Mouse (Mus musculus) CD8-positive naive resting alpha-beta T cell, adult 2 months (primary cell): ENCODE measurements around the gene Nova2.
A peak's percentile ranks its signal among the peaks of the same experiment; 100 is the strongest.

Experiments
- DNase-seq, 2 experiments: peaks; one replicate each; pipeline ENCODE4 v3.0.0; 2022; ENCODE audit warnings: low read depth in 2 of 2, low spot score in 2 of 2

The Nova2 gene

GRCm38 (mm10) chr7:18925162-18925938 lies at the start of gene Nova2:
Gene Nova2 (plus strand): TSS chr7:18925888.
- peak; percentile 6 to 43 for DNase-seq

GRCm38 (mm10) chr7:18878691-18879090 lies 47.0 kb upstream of the Nova2 start:
- no peak for DNase-seq

DNA sequence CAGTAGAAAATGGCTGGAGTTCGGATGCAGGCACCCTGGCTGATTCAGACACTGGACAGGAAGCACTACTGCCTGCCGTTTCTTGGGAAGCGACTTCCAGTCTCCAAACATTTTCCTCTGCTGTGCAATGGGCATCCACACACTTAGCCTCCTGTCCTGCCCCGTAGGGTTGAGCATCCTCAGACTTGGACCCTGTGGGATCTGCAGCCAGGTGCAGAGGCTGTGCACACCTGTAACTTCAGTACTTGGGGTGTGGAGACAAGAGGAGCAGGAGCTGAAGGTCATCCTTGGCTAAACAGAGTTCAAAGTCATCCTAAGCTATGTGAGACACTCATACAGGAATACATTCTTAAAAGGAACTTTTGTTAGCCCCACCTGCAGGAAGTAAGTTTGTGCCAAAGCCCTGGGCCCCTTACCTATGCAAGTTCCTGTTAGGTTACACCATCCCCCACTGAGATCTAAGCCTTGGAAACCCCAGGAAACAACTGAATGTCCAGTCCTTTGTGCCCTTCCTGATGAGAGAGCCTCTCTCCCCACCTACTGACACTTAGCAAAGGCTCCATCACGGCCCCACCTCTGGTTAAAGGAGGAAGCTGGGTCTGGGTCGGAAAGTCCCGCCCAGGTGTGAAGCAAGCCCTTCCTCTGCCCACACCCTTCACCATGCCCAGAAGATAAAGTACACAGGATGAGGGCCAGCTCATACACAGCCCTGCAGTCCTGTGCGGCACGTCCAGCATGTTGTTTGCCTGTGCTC lies 41.5 kb upstream of the Nova2 start:
- DNase-seq, result no peak

DNA sequence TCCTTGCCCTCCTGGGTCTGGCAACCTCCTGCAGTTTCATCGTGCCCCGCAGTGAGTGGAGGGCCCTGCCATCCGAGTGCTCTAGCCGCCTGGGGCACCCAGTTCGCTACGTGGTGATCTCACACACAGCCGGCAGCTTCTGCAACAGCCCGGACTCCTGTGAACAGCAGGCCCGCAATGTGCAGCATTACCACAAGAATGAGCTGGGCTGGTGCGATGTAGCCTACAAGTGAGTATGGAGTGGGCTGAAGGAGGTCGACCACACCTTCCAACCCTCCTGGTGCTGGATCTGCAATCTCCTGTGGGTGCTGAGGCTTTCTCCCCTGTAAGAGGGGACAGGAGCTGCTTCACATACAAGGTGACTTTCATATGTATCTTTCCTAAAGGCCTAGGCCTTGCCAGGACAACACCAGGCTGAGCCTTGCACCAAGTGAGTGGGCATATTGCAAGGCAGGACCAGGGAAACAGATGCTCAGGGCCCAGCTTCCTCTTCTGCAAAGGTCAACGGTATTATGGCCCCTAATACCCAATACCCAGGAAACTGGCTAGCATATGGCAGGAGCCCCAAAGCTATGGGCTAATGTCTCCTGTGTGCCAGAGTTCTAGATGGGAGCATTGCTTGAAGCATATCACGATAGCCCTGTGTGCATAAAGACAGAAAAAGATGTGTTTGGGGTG lies 40.8 kb upstream of the Nova2 start:
- no peak for DNase-seq

DNA sequence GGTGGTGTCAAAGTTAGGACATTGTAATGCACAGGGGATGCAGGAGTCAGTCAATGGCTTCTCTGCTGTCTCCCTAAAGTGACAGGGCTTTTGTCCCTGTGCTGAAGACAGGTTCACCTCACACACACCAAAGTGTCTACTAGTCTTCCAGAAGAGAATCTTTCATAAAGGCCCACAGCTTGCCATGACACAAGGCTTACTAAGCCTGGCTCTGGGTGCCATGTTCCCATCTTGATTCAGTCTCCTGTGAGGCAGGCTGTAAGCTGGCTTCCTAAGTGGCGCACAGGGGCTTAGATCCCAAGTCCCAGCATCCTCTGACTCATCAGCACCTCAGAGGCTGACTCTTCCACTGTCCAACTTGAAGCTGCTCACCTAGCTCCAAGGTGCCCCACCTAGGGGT lies 38.7 kb upstream of the Nova2 start:
- DNase-seq, result no peak

GRCm38 (mm10) chr7:18890848-18891247 lies 34.8 kb upstream of the Nova2 start:
- no peak for DNase-seq

DNA sequence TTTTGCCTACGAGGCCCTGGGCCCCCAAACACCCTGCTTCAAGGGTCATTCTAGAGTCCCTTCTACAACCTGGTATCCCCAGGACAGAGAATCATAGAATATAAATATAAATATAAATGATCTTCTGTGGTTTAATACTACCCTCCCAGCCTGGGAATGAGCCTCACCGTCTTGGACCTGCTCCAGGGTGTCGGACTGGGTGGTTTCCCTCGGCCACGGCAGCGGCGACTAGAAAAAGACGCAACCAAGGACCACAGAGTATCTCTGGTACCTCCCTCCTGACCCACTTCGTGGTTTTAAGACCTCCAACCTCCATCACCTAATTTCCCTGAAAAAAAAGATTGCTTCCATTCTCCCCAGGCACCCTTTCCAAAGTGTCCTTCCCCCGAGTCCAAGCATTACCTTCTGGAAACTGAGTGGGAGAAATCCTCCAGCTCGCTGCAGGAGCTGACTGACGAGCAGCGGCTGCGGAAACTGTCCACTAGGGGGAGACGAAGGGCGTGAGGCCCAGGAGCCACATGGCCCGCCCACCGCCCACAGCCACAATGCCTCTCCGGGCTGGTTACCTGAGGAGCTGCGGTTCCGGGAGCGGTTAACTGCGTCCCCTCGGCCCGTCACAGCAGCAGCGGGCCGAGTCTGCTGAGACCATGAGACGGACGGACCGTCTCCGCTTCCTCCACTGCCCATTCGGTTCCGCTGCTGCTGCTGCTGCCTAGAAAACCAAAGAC lies 33.7 kb upstream of the Nova2 start:
- DNase-seq, result peak; percentile 72 to 82

DNA sequence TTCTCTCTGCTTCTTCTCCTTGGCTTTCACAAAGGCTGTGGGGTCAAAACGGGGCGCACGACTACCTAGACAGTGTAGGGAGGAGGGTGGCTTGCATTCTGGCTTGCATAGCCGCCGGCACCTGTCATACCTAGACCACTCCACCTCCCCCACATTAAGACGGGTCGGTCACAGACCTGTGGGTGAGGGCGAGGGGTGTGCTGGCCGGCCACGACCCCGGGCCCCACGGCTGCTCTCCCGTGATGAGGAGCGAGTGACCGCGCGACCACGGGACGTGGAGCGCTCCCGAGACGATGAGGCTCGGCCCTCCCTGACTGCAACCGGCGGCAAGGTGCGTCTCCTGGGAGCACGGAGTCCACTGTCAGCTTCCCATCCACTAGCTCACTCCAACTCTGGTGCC lies 32.7 kb upstream of the Nova2 start:
- no peak for DNase-seq

DNA sequence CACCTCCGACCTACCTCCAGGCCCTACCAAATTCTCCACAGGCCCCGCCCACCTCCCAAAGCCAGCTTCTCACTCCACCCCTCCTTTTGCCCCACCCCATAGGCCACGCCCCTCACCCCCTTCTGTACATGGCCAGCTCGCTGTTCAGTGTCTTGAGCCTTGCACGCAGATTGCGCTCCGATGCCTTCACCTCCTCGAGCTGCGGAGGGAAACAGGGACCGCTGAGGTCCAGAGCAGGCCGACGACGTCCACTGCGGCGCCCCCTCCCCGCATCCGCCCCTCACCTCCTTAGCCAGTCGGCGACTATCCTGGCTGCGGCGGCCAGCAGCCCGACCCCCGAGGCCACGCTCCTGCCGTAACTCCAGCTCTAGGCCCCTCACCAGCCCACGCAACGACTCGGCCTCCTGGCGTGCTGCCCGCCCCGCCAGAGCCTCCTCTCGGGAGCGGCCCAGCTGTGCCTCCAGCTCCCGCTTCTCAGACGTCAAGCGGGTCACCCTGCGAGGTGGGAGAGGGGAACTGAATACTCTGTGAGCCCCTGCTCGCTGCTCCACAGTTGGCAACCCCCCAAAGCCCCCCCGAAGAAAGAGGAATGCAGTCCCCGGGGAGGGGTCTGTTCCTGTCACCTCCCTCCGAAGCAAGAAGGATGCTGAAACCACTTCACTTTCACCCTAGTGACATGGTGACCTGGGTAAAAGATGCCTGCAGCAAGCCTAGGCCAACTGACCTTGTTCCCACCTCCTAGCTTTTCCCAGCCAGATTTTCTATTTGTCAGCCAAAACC lies 31.8 kb upstream of the Nova2 start:
- no peak for DNase-seq

DNA sequence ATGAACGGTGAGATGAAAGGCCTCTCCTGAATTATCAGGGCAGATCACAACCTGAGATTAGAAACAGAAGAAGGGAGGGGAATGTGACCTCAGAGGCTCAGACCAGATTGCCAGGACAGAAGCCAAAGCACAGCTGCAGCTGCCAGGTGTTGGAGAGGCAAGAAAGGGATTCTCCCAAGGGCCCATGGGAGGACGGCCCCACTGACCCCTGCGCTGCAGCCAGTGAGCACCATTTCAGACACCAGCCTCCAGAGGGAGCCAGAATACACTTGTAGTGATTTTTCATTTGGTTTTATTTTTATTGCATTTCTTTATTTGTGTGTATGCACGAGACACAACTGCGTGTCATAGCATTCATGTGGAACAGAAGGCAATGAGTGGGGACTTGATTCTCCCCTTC lies 29.2 kb upstream of the Nova2 start:
- no peak for DNase-seq

DNA sequence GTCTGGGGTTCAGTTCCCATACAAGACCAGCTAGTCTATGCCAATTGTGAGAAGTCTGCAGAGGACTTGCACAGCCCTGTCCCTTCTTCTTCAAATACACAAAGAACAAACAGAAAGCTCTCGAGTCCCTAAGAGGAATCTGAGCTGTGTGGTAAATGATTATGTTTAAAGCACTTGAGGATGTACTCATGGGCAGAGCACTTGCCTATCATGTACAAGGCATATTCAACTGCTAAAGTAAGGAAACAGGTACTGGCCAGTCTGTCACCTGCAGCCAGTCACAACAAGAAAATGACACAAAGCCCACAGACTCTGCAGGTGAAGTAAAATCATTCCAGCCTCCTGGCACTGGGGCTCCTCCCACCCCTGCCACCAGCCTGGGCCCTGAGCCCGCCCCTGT lies 25.2 kb upstream of the Nova2 start:
- DNase-seq, result no peak

DNA sequence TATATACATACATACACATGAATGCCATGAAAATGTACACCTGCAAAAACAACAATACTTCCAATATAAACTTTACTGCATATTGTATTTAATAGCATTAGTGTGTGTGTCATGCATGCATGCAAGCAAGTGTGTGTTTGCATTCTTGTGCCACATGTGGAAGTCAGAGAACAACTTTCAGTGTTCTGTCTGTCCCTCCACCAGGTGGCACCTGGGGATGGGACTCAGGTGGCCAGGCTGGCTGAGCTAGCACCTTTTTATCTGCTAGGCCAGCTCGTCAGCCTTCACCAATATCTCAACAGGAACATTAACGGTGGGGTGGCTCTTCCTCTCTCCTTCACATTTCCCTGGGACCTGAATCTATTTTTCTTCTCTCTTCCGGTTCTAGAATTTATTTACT lies 23.2 kb upstream of the Nova2 start:
- no peak for DNase-seq

- no peak for DNase-seq
These were observed 20.7 kb upstream of the Nova2 start for GRCm38 (mm10) chr7:18904971-18905370.

DNA sequence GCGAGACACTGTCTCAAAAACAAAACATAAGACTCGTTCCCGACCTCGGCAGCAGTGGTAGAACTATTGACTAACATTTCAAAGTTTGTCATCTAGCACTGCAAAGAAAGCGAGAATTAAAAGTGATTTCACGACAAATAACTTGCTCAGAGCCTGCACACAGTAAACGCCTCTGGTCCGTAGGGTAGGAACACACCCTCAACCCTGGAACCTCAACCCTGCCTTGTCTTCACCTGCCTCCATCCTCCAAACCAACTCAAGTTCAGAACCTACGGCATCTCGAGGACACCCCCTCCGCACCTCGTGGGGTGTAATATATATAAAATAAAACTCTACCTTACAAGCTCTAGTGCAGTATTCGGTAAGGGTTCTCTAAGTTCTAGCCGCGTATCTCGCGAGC lies 15.9 kb upstream of the Nova2 start:
- no peak for DNase-seq

DNA sequence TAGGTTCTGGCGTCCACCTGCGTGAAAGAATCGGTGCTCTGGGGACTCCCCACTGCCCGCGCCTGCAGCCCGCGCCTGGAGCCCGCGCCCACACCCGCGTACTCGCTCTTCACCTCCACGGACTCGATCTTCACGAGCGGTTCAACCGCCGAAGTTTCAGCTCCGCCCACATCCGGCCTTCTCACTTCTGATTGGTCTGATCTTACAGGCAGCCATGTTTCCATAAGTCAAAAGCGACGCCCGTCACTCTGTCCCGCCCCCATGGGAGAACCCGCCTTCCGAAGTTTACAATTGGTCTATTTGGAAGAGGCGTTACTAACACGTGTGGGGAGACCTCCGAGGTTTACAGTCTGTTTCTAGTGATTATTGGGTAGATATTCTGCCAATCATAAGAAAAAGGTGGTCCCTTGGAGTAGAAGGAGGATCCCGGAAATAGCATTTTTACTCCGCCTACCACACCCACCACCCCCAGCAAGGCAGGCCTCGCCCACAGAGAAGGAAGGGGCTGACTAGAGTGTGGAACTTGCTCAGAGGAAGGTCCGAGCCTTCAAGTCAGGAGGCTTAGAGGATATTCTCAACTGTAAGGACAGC lies 15.4 kb upstream of the Nova2 start, which contains the start of gene Ccdc61:
Ccdc61 (minus strand) TSS at position 175 of the 591 bp plus-strand sequence.
- peak; percentile 97 to 99 for DNase-seq

DNA sequence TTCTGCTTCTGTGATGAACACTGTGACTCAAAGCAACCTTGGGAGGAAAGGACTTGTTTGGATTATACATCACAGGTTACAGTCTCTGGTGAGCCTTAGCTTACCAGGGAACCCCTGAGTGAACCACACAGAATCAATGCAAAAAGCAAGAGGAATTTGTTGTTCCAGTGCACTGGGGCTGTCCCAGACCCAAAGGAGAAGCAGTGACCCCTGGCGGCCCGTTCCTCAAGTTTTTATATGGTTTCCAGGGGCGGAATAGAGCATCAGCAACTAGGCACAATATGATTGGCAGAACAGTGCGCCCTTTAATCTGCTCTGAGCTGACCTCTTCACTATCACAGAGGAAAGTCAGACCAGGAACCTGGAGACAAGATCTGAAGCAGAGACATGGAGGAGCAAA lies 9.4 kb upstream of the Nova2 start:
- DNase-seq, result no peak

DNA sequence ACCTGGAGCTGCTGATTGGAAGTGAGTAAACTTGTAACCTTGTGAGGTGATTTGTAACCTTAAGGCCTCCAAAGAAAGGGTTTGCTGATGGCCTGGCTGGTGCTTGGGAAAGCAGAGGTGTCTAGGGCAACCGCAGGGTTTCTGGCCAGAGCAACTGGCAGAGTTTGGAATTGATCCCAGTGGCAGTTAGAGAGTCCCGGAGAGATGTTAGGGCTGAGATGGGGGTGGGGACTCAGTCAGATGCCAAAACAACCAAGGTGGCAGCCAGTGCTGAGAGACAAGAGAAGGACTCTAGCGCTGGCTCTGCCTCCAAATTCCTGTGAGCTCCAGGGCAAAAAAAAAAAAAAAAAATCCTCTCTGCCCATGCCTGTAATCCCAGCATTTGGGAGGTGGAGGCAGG lies 7.8 kb upstream of the Nova2 start:
- no peak for DNase-seq

GRCm38 (mm10) chr7:18921069-18921468 lies 4.6 kb upstream of the Nova2 start:
- no peak for DNase-seq

DNA sequence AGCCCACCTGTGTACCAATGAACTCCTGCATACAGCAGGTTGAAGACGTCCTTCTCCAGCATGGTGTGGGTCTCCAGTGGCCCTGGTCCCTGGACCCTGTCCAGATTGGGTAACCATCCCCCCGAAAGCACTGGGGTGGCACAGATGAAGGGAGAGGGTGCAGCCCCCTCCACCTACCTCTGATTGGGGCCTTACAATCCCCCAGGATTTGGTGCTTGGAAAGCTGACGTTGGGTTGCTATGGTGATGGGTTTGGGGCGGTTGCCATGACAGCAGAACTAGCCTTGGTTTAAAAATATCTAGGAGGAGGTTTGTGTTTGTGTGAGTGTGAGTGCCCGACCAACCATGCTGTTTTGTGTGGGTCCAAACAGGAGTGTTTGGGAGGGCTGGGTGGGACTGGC lies 2.9 kb upstream of the Nova2 start:
- no peak for DNase-seq

DNA sequence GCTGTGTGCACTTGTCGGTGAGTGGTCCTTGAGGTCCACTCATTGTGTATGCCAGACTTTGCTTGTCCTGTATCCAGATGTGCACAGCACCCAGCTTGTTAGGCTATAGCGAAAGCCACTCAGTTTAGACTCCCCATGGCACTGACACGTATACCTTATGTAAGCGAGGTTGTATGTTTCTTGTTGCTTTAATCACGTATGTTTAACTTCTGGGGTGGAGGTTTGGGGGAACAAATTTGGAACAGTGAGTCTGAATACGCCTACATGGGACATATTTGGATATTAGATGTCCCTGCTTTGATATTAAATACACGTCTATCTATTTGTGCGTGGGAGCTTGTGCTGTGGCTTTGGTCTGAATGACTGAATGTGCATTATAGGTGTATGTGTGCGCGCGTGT lies 2.4 kb upstream of the Nova2 start:
- DNase-seq, result no peak
